Mouse (Mus musculus): ENCODE data around the gene Lnpep. TPM values are rescaled to one million over a fixed set of nuclear protein-coding genes. Genes with fewer than 3 reads are reported as not detected.

Gene Lnpep
- total and polyA plus RNA-seq, 3 experiments = 17.5 to 184 (median 139) TPM

DNA sequence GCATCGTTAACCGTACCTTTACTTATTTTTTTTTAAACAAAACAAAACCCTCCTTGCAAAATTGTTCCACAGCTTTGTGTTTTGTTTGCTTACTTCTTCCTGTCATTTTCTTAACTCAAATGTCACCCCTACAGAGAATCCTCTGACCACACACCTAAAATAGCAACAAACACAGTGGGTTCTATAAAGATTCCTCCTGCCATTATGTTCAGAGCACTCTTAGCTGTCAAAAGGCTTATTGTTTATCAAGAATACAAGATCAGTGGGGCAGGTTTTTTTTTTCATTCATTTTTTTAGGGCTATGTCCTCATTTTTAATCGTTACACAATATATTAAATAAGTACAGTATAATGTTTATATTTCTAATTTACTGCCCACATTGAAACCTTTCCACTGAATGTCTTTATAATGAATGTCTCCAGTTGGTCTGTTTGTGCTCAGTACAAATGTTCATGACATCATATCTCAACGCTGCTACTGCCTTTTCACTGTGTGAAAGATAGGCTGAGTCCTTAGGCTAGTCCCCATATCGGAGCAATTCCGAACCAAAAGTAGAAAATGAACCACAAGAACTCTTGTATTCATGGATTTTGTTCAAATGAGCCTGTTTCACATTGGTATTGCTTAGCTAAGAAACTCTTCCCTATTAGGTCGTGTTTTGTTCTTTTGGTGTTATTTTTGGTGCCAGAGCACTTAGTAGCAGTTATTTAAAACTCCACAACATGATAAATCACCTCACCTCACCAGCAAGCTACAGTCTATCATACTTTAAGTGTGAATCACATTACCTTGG, 1.2 kb upstream of the Lnpep start:
- TF ChIP-seq EP300 (IDR thresholded peaks at IDR 0.05; ENCODE audit: insufficient read depth, low read depth, low read length) (no peak), CTCF (IDR thresholded peaks at IDR 0.05) (no peak), POLR2A (IDR thresholded peaks at IDR 0.05; ENCODE audit: insufficient read depth, low read depth, low read length) (no peak)
- intact Hi-C loops (cut with DNase I) = loop anchor here (1.0 to 10.0 kb wide), 4 partner anchors 19 to 252 kb away; partner anchors contain the start of gene Riok2
- WGBS = 24% methylated on average over 7 of the region's 7 CpGs

GRCm38 (mm10) chr17:17624421-17624956, 361 bp downstream of the Lnpep start:
- Histone ChIP-seq H3K27ac (peak overlapping the region; percentile 99), H3K79me2 (replicated peaks; ENCODE audit: control insufficient read depth, insufficient read depth, low read length) (peaks cover 2% of the 10 kb centered on the region; the same call in 1 of the 2 replicates), H3K27me3 (ENCODE audit: control insufficient read depth, insufficient read depth, low read length) (no peaks in the 10 kb centered on the region), H3K4me3 (peak overlapping the region; percentile 98), H3K4me1 (ENCODE audit: control insufficient read depth, insufficient read depth, low read length) (peaks cover 4% of the 10 kb centered on the region), H3K9ac (ENCODE audit: low read depth, low read length) (peak overlapping the region; percentile 94), H3K36me3 (ENCODE audit: control insufficient read depth, insufficient read depth, low read length) (peaks cover 14% of the 10 kb centered on the region)
- peak; percentile 96 to 97 for DNase-seq
- under 1% methylated on average over 51 of the region's 51 CpGs for WGBS
- intact Hi-C loops (cut with DNase I) = loop anchor here (2.0 to 10.0 kb wide), 3 partner anchors 20 to 213 kb away; no protein-coding TSS in a partner anchor
- TF ChIP-seq POLR2A (IDR thresholded peaks at IDR 0.05; ENCODE audit: insufficient read depth, low read depth, low read length) (peak; percentile 89), EP300 (IDR thresholded peaks at IDR 0.05; ENCODE audit: insufficient read depth, low read depth, low read length) (peak; percentile 87; the same call in 1 of the 2 replicates), CTCF (IDR thresholded peaks at IDR 0.05) (peak; percentile 39)

More for the DNA sequence above, 1.2 kb upstream of the Lnpep start:
- Histone ChIP-seq H3K4me3 (peak overlapping the region; percentile 98), H3K9ac (ENCODE audit: low read depth, low read length) (peak overlapping the region; percentile 90), H3K27me3 (ENCODE audit: control insufficient read depth, insufficient read depth, low read length) (no peaks in the 10 kb centered on the region), H3K4me1 (ENCODE audit: control insufficient read depth, insufficient read depth, low read length) (peaks cover 2% of the 10 kb centered on the region), H3K36me3 (ENCODE audit: control insufficient read depth, insufficient read depth, low read length) (peaks cover 11% of the 10 kb centered on the region), H3K79me2 (replicated peaks; ENCODE audit: control insufficient read depth, insufficient read depth, low read length) (peaks cover 2% of the 10 kb centered on the region; the same call in 1 of the 2 replicates), H3K27ac (peak overlapping the region; percentile 99)
- DNase-seq = no peak

- 1% methylated on average over 42 of the region's 42 CpGs for whole genome bisulfite sequencing
- peaks cover 17% of the 10 kb centered on the region for H3K36me3 ChIP-seq (ENCODE audit: control insufficient read depth, insufficient read depth, low read length)
- intact Hi-C loops (cut with DNase I) = loop anchor here (2.0 to 10.0 kb wide), 4 partner anchors 15 to 213 kb away; no protein-coding TSS in a partner anchor
Measured at GRCm38 (mm10) chr17:17623890-17624420, 895 bp downstream of the Lnpep start.

GRCm38 (mm10) chr17:17623221-17623889, 1.5 kb downstream of the Lnpep start:
- peak overlapping the region; percentile 94 for H3K9ac ChIP-seq (ENCODE audit: low read depth, low read length)
- WGBS = 3% methylated on average over 7 of the region's 7 CpGs
- DNase-seq = no peak
- H3K27me3 ChIP-seq (ENCODE audit: control insufficient read depth, insufficient read depth, low read length) = no peaks in the 10 kb centered on the region
- peaks cover 2% of the 10 kb centered on the region; the same call in 1 of the 2 replicates for H3K79me2 ChIP-seq (replicated peaks; ENCODE audit: control insufficient read depth, insufficient read depth, low read length)
- H3K4me3 ChIP-seq = peak overlapping the region; percentile 98
- peaks cover 18% of the 10 kb centered on the region for H3K36me3 ChIP-seq (ENCODE audit: control insufficient read depth, insufficient read depth, low read length)
- peaks cover 7% of the 10 kb centered on the region for H3K4me1 ChIP-seq (ENCODE audit: control insufficient read depth, insufficient read depth, low read length)
- peak overlapping the region; percentile 99 for H3K27ac ChIP-seq
- TF ChIP-seq EP300 (IDR thresholded peaks at IDR 0.05; ENCODE audit: insufficient read depth, low read depth, low read length) (no peak), CTCF (IDR thresholded peaks at IDR 0.05) (no peak), POLR2A (IDR thresholded peaks at IDR 0.05; ENCODE audit: insufficient read depth, low read depth, low read length) (no peak)
- intact Hi-C loops (cut with DNase I) = loop anchor here (2.0 to 10.0 kb wide), 3 partner anchors 15 to 214 kb away; no protein-coding TSS in a partner anchor

More at GRCm38 (mm10) chr17:17623890-17624420, 895 bp downstream of the Lnpep start:
- TF ChIP-seq EP300 (IDR thresholded peaks at IDR 0.05; ENCODE audit: insufficient read depth, low read depth, low read length) = no peak
- H3K9ac ChIP-seq (ENCODE audit: low read depth, low read length) = peak overlapping the region; percentile 94
- peak overlapping the region; percentile 98 for H3K4me3 ChIP-seq
- no peaks in the 10 kb centered on the region for H3K27me3 ChIP-seq (ENCODE audit: control insufficient read depth, insufficient read depth, low read length)
- H3K79me2 ChIP-seq (replicated peaks; ENCODE audit: control insufficient read depth, insufficient read depth, low read length) = peaks cover 2% of the 10 kb centered on the region; the same call in 1 of the 2 replicates
- H3K4me1 ChIP-seq (ENCODE audit: control insufficient read depth, insufficient read depth, low read length) = peaks cover 7% of the 10 kb centered on the region
- peak; percentile 80 to 84 for DNase-seq
- H3K27ac ChIP-seq = peak overlapping the region; percentile 99

- H3K27ac ChIP-seq = peak overlapping the region; percentile 99
- peaks cover 18% of the 10 kb centered on the region for H3K36me3 ChIP-seq (ENCODE audit: control insufficient read depth, insufficient read depth, low read length)
- peaks cover 10% of the 10 kb centered on the region for H3K4me1 ChIP-seq (ENCODE audit: control insufficient read depth, insufficient read depth, low read length)
- H3K79me2 ChIP-seq (replicated peaks; ENCODE audit: control insufficient read depth, insufficient read depth, low read length) = peaks cover 2% of the 10 kb centered on the region; the same call in 1 of the 2 replicates
- no peak overlapping the region for H3K9ac ChIP-seq (ENCODE audit: low read depth, low read length)
- DNase-seq = no peak
- intact Hi-C loops (cut with DNase I) = loop anchor here (2.0 to 10.0 kb wide), 3 partner anchors 14 to 215 kb away; no protein-coding TSS in a partner anchor
- peak overlapping the region; percentile 98 for H3K4me3 ChIP-seq
- H3K27me3 ChIP-seq (ENCODE audit: control insufficient read depth, insufficient read depth, low read length) = no peaks in the 10 kb centered on the region
- TF ChIP-seq CTCF (IDR thresholded peaks at IDR 0.05) (no peak), POLR2A (IDR thresholded peaks at IDR 0.05; ENCODE audit: insufficient read depth, low read depth, low read length) (no peak), EP300 (IDR thresholded peaks at IDR 0.05; ENCODE audit: insufficient read depth, low read depth, low read length) (no peak)
- 91% methylated on average over 1 of the region's 1 CpGs for WGBS
Measured at GRCm38 (mm10) chr17:17622576-17622975, 2.3 kb downstream of the Lnpep start.
